Mouse (Mus musculus) ES-E14 (cell line): ENCODE results near the gene Nat10.

Source experiments
- CHD2 ChIP-seq: IDR thresholded peaks from 2 replicates; pipeline ENCODE4 v1.6.1; 2014; ENCODE audit warnings: mild to moderate bottlenecking, low read depth, low read length, inconsistent platforms
- HCFC1 ChIP-seq: IDR thresholded peaks from 2 replicates; pipeline ENCODE4 v1.6.1; 2012; ENCODE audit warnings: low read length, inconsistent platforms, borderline replicate concordance; ENCODE audit not compliant: insufficient read depth
- MAFK ChIP-seq: IDR thresholded peaks from 2 replicates; pipeline ENCODE4 v1.6.1; 2014; ENCODE audit warnings: mild to moderate bottlenecking, low read depth, low read length, inconsistent platforms; ENCODE audit not compliant: insufficient read depth
- ZC3H11A ChIP-seq: IDR thresholded peaks from 2 replicates; pipeline ENCODE4 v1.6.1; 2012; ENCODE audit warnings: low read depth, mild to moderate bottlenecking, inconsistent platforms, low read length, borderline replicate concordance
- ZNF384 ChIP-seq: IDR thresholded peaks from 2 replicates; pipeline ENCODE4 v1.6.1; 2012; ENCODE audit warnings: low read depth, low read length, inconsistent platforms

- TF ChIP-seq ZC3H11A: no peak
- no peak for TF ChIP-seq CHD2
- no peak for TF ChIP-seq HCFC1
- TF ChIP-seq MAFK: no peak
- no peak for TF ChIP-seq ZNF384
These were observed 42.9 kb upstream of the Nat10 start for GRCm38 (mm10) chr2:103803770-103804530.
